Mouse (Mus musculus) MEL (cell line): ENCODE results near the gene Pknox2.

Experiments
- CHD1 ChIP-seq: IDR thresholded peaks from 2 replicates; pipeline ENCODE4 v1.6.1; 2012; ENCODE audit warnings: low read depth, mild to moderate bottlenecking, inconsistent platforms, low read length, improper control_type of control experiment
- CTCF ChIP-seq, 3 experiments: IDR thresholded peaks in 2 of 3; conservative IDR thresholded peaks in 1 of 3; 2 replicates each; pipeline ENCODE4 v1.5.1; 2011 to 2012; ENCODE audit warnings: low read length in 3 of 3, low read depth in 2 of 3, mild to moderate bottlenecking in 2 of 3, improper control_type of control experiment in 1 of 3, inconsistent platforms in 1 of 3, mixed read lengths in 1 of 3, moderate library complexity in 1 of 3; ENCODE audit not compliant: control insufficient read depth in 1 of 3, insufficient read depth in 1 of 3, poor library complexity in 1 of 3, severe bottlenecking in 1 of 3
- ETS1 ChIP-seq: IDR thresholded peaks from 2 replicates; pipeline ENCODE4 v1.6.1; 2012; ENCODE audit warnings: low read depth, mild to moderate bottlenecking, inconsistent platforms, low read length, improper control_type of control experiment, moderate library complexity
- NRF1 ChIP-seq: IDR thresholded peaks from 2 replicates; pipeline ENCODE4 v1.6.1; 2014; ENCODE audit warnings: low read depth, mild to moderate bottlenecking, inconsistent platforms, low read length, improper control_type of control experiment, moderate library complexity; ENCODE audit not compliant: poor library complexity, insufficient read depth, severe bottlenecking
- POLR2A ChIP-seq, 2 experiments: IDR thresholded peaks; 2 replicates each; pipeline ENCODE4 v1.6.1; 2011 to 2012; ENCODE audit warnings: low read length in 2 of 2, mild to moderate bottlenecking in 2 of 2, control low read depth in 1 of 2, improper control_type of control experiment in 1 of 2, low read depth in 1 of 2, moderate library complexity in 1 of 2; ENCODE audit not compliant: control insufficient read depth in 1 of 2, insufficient read depth in 1 of 2, poor library complexity in 1 of 2
- TCF12 ChIP-seq: IDR thresholded peaks from 2 replicates; pipeline ENCODE4 v1.6.1; 2014; ENCODE audit warnings: low read depth, mild to moderate bottlenecking, inconsistent platforms, low read length, improper control_type of control experiment, moderate library complexity
- USF2 ChIP-seq, 2 experiments: IDR thresholded peaks; 2 replicates each; pipeline ENCODE4 v1.6.1; 2011 to 2012; ENCODE audit warnings: improper control_type of control experiment in 2 of 2, low read length in 2 of 2, borderline replicate concordance in 1 of 2, inconsistent platforms in 1 of 2, low read depth in 1 of 2, mild to moderate bottlenecking in 1 of 2; ENCODE audit not compliant: insufficient read depth in 1 of 2

GRCm38 (mm10) chr9:36963512-36963911, 183.7 kb downstream of the Pknox2 start:
- TF ChIP-seq CHD1 (no peak), NRF1 (no peak), ETS1 (no peak), POLR2A (IDR thresholded peaks at IDR 0.05; ENCODE audit: control insufficient read depth in 1 of 2, insufficient read depth in 1 of 2, low read depth in 1 of 2, low read length in 2 of 2, poor library complexity in 1 of 2) (no peak), USF2 (IDR thresholded peaks at IDR 0.05; ENCODE audit: borderline replicate concordance in 1 of 2, insufficient read depth in 1 of 2, low read depth in 1 of 2, low read length in 2 of 2) (no peak), CTCF (IDR thresholded peaks at IDR 0.05 in 2 of 3, conservative IDR thresholded peaks at IDR 0.05 in 1 of 3; ENCODE audit: control insufficient read depth in 1 of 3, insufficient read depth in 1 of 3, low read depth in 2 of 3, low read length in 3 of 3, poor library complexity in 1 of 3, severe bottlenecking in 1 of 3) (no peak), TCF12 (no peak)
